Mouse (Mus musculus): Measurements from ENCODE around the gene 4930572O03Rik. TPM values are rescaled to one million over a fixed set of nuclear protein-coding genes. Genes with fewer than 3 reads are reported as not detected.
"Not testable (repeated sequence)": the region's sequence is repeated elsewhere in the genome, so short reads cannot be mapped to it uniquely, and the experiment has no call there.

The 4930572O03Rik gene
- total and polyA plus RNA-seq, 2 experiments from 2014 or later, result not detected

DNA sequence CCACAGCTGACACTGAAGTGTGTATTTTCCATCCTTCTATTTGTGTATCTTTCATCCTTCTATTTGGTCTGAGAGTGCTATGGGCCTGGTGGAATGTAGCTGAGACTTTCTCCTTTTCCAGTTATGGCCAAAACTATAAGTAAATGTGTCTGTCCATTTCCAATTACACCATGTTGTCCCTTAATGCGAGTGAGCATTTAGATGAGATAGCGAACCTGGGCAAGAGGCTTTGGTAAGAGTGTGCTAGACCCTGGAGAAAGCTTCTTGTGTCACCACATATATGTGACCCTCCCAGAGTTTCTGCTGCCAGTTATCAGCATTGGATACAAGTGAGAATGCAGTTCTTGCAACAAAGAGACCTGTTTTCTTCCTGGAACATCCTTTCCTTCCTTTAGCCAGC is 22.0 kb upstream of the 4930572O03Rik start:
- not testable (repeated sequence) for DNase-seq; H3K27me3 ChIP-seq (ENCODE audit: insufficient read depth, low read length); H3K9ac ChIP-seq; H3K4me1 ChIP-seq (ENCODE audit: insufficient read depth); H3K27ac ChIP-seq (ENCODE audit: low read depth, low read length); H3K4me2 ChIP-seq (ENCODE audit: low read depth); ATAC-seq; H3K4me3 ChIP-seq (ENCODE audit: low read depth, low read length); H3K36me3 ChIP-seq (ENCODE audit: insufficient read depth)
- H3K9me3 ChIP-seq (ENCODE audit: low read length), result peaks cover 10% of the 10 kb centered on the region
- 63% methylated on average over 2 of the region's 2 CpGs for WGBS

DNA sequence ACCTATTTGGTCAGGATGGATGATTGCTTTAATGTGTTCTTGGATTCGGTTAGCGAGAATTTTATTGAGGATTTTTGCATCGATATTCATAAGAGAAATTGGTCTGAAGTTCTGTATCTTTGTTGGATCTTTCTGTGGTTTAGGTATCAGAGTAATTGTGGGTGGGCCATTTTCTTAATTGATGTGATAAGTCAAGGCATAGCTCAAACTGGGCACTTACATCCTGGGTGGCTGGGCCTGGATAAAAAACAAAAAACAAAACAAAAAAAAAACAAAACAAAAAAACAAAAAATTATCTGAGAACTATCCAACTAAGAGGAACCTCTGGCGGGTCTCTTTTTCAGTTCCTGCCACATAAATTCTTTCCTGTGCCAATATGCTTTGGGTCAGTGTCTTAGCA is 20.9 kb upstream of the 4930572O03Rik start:
- H3K4me2 ChIP-seq (ENCODE audit: low read depth); H3K4me1 ChIP-seq (ENCODE audit: insufficient read depth); H3K27me3 ChIP-seq (ENCODE audit: insufficient read depth, low read length); H3K4me3 ChIP-seq (ENCODE audit: low read depth, low read length); DNase-seq; H3K36me3 ChIP-seq (ENCODE audit: insufficient read depth); H3K9ac ChIP-seq; H3K27ac ChIP-seq (ENCODE audit: low read depth, low read length); ATAC-seq: not testable (repeated sequence)
- H3K9me3 ChIP-seq (ENCODE audit: low read length), result peaks cover 20% of the 10 kb centered on the region
- 82% methylated on average over 2 of the region's 4 CpGs for whole genome bisulfite sequencing

DNA sequence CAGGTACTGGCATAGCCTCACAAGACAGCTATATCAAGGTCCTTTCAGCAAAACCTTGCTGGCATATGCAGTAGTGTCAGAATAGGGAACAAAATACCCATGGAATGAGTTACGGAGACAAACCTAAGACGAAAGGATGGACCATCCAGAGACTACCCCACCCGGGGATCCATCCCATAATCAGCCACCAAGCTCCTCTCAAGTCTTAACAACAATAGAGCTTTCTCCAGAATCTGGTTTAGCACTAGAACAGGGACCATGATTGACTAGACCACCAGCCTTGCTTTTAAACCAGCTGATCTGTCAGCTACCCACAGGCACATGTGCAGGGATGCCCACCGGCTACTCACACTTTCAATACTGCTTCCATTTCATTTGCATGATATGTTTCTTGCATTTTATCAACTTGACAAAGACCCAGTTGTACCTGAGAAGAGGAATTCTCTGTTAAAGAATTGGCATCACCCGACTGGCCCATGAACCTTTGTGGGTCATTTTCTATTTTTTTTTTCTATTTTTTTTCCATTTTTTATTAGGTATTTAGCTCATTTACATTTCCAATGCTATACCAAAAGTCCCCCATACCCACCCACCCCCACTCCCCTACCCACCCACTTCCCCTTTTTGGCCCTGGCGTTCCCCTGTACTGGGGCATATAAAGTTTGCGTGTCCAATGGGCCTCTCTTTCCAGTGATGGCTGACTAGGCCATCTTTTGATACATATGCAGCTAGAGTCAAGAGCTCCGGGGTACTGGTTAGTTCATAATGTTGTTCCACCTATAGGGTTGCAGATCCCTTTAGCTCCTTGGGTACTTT is 17.8 kb upstream of the 4930572O03Rik start:
- not testable (repeated sequence) for H3K4me2 ChIP-seq (ENCODE audit: low read depth); H3K36me3 ChIP-seq (ENCODE audit: insufficient read depth); H3K4me3 ChIP-seq (ENCODE audit: low read depth, low read length); H3K9ac ChIP-seq; H3K27ac ChIP-seq (ENCODE audit: low read depth, low read length); DNase-seq; H3K4me1 ChIP-seq (ENCODE audit: insufficient read depth); H3K27me3 ChIP-seq (ENCODE audit: insufficient read depth, low read length)
- 94% methylated on average over 5 of the region's 8 CpGs for WGBS
- ATAC-seq, result peak; percentile 36; the same call in 1 of the 2 replicates
- peaks cover 24% of the 10 kb centered on the region for H3K9me3 ChIP-seq (ENCODE audit: low read length)

DNA sequence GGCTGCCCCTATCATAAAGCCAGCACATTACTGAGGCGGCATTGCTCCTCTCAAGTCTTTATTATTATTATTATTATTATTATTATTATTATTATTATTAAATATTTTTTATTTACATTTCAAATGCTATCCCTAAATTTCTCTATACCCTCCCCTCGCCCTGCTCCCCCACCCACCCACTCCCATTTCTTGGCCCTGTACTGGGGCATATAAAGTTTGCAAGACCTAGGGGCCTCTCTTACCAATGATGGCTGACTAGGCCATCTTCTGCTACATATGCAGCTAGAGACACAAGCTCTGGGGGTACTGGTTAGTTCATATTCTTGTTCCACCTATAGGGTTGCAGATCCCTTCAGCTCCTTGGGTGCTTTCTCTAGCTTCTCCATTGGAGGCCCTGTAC is 17.1 kb upstream of the 4930572O03Rik start:
- not testable (repeated sequence) for H3K9ac ChIP-seq; ATAC-seq; H3K4me1 ChIP-seq (ENCODE audit: insufficient read depth); H3K27me3 ChIP-seq (ENCODE audit: insufficient read depth, low read length); H3K4me3 ChIP-seq (ENCODE audit: low read depth, low read length); DNase-seq; H3K27ac ChIP-seq (ENCODE audit: low read depth, low read length); H3K4me2 ChIP-seq (ENCODE audit: low read depth); H3K36me3 ChIP-seq (ENCODE audit: insufficient read depth)
- H3K9me3 ChIP-seq (ENCODE audit: low read length), result peaks cover 22% of the 10 kb centered on the region
- WGBS, result 78% methylated on average over 2 of the region's 2 CpGs

DNA sequence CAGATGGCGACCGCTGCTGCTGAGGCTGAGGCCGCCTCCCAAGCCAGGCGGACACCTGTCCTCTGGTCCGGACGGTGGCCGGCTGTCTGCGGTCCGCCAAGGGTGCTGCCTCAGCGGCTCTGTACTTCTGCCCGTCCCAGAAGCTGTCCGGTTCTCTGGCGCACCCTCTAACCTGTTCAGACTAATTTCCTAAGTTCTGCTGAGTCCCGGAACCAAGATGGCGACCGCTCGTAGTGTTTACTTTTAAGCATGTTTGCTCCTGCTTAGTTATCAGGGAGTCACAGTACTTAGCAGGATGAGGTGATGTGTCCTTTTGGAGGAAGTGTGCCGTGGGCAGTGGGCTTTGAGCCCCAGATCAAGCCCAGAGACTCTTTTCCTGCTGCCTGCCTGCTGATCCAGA is 13.9 kb upstream of the 4930572O03Rik start:
- H3K4me3 ChIP-seq (ENCODE audit: low read depth, low read length); H3K9ac ChIP-seq; H3K36me3 ChIP-seq (ENCODE audit: insufficient read depth); H3K4me2 ChIP-seq (ENCODE audit: low read depth); H3K27ac ChIP-seq (ENCODE audit: low read depth, low read length); DNase-seq; H3K27me3 ChIP-seq (ENCODE audit: insufficient read depth, low read length); H3K4me1 ChIP-seq (ENCODE audit: insufficient read depth); ATAC-seq: not testable (repeated sequence)
- H3K9me3 ChIP-seq (ENCODE audit: low read length), result peaks cover 17% of the 10 kb centered on the region
- 88% methylated on average over 7 of the region's 18 CpGs for WGBS

DNA sequence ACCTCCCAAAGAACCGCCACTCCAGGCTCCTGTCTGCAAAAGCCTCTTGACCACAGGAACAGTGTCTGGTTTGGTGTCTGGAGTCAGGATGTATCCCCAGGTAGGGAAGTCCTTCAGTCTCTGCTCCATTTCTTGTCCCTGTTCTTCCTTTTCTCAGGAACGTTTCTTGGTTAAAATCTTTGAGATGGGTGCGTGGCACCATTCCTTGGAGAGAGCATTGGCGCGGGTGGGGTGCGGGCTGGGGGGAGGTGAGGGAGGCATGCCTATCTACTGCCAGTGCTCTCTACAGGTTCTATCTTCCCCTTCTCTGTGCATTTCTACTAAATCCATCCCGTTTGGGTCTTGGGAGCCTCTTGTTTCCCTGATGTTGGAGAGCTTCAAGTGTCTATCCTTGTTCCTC is 7.0 kb upstream of the 4930572O03Rik start:
- H3K9me3 ChIP-seq (ENCODE audit: low read length); H3K4me2 ChIP-seq (ENCODE audit: low read depth); H3K9ac ChIP-seq; H3K4me3 ChIP-seq (ENCODE audit: low read depth, low read length); H3K27ac ChIP-seq (ENCODE audit: low read depth, low read length); H3K36me3 ChIP-seq (ENCODE audit: insufficient read depth); ATAC-seq; H3K4me1 ChIP-seq (ENCODE audit: insufficient read depth); H3K27me3 ChIP-seq (ENCODE audit: insufficient read depth, low read length); DNase-seq: not testable (repeated sequence)
- WGBS, result 79% methylated on average over 7 of the region's 7 CpGs

DNA sequence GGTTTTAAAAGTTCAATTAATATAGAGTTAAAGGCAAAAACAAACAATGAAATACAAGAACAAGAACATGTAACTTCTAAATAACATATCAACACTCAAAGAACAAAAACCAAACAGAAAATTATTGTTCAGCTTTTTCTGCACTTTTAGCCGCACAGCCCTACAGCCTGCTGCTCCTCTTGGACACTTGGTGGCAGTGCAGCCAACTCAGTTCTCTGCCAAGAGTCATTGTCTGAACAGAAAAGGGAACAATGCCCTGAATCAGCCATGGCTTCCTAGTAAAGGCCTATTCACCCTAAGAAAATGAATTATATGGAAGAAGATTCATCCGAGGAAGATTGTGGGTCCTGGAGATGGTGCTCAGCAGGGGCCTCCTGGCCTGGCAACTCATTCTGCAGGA is 4.5 kb downstream of the 4930572O03Rik start:
- TF ChIP-seq CTCF (IDR thresholded peaks at IDR 0.05; ENCODE audit: low read depth), result peak; percentile 16; the same call in 1 of the 2 replicates
- not testable (repeated sequence) for H3K36me3 ChIP-seq (ENCODE audit: insufficient read depth); H3K27me3 ChIP-seq (ENCODE audit: insufficient read depth, low read length); ATAC-seq; H3K27ac ChIP-seq (ENCODE audit: low read depth, low read length); H3K9me3 ChIP-seq (ENCODE audit: low read length); H3K4me1 ChIP-seq (ENCODE audit: insufficient read depth); H3K4me3 ChIP-seq (ENCODE audit: low read depth, low read length); DNase-seq; H3K9ac ChIP-seq; H3K4me2 ChIP-seq (ENCODE audit: low read depth)
- 67% methylated on average over 2 of the region's 2 CpGs for WGBS

Measured in forebrain, postnatal 0 days (tissue).